Mouse (Mus musculus) megakaryocyte-erythroid progenitor cell, adult 5 weeks (primary cell): ENCODE results near the gene Apobec4. TPM values are rescaled to one million over a fixed set of nuclear protein-coding genes. Genes with fewer than 3 reads are reported as not detected.

Experiments
- polyA plus RNA-seq: library from polyadenylated mRNA; stranded (reverse); fragments of >175 nt; gene quantifications from 2 replicates; pipeline ENCODE4 v1.2.3, GENCODE M21; 2012

Apobec4 gene
- polyA plus RNA-seq, result not detected in 2 replicates

DNA sequence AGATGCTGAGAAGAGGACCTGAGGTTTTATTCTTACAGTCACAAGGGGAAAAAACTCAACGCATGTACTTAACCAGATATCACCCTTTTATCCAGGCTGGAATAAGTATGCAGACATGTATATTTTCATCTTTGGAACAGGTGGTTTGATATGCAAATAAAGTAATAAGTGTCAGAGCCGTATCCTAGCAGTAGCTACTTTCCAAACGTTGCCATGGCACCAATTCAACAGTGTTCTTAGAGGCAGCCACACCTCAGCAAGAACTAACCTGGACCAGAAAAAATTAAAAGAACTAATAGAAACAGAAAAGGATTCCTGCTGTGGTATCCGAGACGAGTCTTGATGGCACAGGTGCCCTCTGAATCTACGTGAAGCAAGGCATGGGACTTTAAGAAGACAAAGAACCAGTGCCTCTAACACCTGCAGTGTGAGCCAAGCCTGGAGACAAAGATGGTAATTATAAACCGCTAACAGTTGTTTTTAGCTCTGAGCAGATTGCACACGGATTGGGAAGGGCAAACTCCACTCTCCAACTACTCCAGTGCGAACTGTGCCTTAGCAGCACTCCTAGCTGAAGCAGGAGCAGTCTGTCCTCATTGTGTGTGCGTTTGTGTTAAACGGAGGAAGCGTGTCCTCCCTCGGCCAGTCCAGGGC is at the start of gene Apobec4:
Gene Apobec4 (plus strand): TSS at position 240 of the 654 bp plus-strand sequence.

DNA sequence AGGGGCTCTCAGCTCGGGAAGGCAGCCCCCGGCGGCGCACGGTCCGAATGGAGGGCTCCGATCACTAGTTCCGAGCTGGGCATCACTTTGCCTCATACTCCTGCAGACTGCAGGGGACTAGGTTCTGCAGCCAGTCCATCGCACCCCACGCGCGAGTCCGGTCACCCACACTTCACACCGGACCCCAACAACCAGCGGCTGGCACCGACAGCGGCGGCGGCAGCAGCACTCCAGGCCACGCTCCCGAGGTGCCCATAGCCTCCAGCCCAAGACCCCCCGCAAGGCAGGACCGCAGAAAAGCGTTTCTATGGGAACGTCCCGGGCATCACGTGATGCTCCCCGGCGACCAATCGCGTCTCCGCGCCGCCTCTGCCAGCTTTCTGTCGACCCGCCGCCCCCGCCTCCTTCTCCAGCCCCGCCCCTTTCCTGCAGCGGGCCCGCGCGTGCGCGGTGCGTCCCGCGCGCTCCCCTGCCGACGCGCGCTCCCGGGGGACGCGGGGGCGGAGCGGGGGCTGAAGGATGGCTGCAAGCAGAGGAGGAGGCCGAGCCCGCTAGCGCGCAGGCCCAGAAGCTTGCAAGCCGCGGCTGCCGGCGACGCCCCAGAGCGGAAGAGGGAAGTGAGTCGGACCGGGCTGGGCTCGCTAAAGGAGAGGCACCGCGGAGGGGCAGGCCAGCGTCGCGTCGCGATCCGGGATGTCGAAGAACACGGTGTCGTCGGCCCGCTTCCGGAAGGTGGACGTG is 15.9 kb downstream of the Apobec4 start, which contains the start of the genes Rgl1 and Arpc5:
Gene Rgl1 (minus strand): TSS at position 320 of the 741 bp plus-strand sequence.
Gene Arpc5 (plus strand): TSS at position 511 of the 741 bp plus-strand sequence.

DNA sequence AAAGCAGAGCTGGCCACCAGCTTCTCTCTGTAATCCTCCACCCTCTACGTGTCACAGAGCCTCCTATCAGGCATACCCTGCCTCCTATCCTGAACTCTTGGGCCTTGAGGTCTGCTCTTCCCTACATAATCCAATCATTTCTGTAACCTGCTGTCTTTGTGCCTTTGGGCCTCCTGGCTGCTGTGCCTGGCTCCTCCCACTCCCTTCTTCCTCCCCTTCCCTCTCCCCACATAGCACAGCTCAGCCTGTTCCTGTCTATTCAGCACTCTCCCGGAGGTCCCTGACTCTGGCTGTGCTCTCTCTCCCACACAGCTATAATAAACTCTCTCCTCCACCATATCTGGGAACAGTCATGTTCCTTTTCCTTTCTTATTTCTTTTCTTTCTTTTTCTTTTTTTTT is 49.5 kb downstream of the Apobec4 start, which contains the start of gene Ncf2:
Gene Ncf2 (plus strand): TSS at position 298 of the 400 bp plus-strand sequence.

Other genes starting within 250 kb of the Apobec4 start
- gene Rgl1, start 15.8 kb downstream of the Apobec4 start, polyA plus RNA-seq, result 1.3 and 2.2 TPM in 2 replicates
- gene Arpc5, start 16.0 kb downstream of the Apobec4 start, polyA plus RNA-seq, result 290 and 304 TPM in 2 replicates
- 60.3 and 62.3 TPM in 2 replicates for gene Ncf2, start 49.6 kb downstream of the Apobec4 start, polyA plus RNA-seq
- 10.5 and 11.6 TPM in 2 replicates for gene Smg7, start 152.1 kb downstream of the Apobec4 start, polyA plus RNA-seq
- 0.02 TPM in 1 of 2 replicates, not detected in the other for gene Nmnat2, start 204.4 kb downstream of the Apobec4 start, polyA plus RNA-seq